Mouse (Mus musculus): ENCODE data around the gene Gemin5. TPM values are rescaled to one million over a fixed set of nuclear protein-coding genes. Genes with fewer than 3 reads are reported as not detected.

Gene Gemin5
- total RNA-seq, 2 experiments from 2014 or later = 18.8 to 27.5 TPM

- ATAC-seq (replicated peaks; ENCODE audit: poor library complexity) = peak; percentile 65; the same call in 1 of the 2 replicates
Observed at GRCm38 (mm10) chr11:58120655-58121054, 47.7 kb downstream of the Gemin5 start.

DNA sequence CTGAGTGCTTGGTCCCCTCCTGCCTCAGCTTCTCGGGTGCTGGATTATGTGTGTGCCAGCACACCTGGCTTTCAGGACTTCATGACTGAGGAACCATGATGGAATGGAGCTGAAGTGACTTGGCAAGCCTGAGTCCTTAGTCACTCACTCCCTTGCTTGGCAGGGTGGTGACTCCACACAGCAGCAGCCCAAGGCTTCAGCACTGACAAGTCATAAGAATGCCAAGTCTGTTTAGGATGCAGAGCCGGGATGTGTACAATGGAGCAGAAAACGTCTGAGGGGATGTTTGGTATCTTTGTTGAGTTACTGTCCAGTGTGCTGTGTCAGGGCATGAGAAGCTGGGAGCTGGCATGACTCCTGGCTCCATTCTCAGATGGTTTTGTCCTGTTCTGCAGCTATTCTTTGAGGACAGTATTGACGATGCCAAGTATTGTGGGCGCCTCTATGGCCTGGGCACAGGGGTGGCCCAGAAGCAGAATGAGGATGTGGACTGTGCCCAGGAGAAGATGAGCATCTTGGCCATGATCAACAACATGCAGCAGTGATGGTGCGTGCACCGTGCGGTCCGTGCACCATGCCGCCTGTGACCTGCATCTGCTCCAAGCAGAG lies 51.2 kb downstream of the Gemin5 start:
- ATAC-seq (replicated peaks; ENCODE audit: poor library complexity) = no peak

DNA sequence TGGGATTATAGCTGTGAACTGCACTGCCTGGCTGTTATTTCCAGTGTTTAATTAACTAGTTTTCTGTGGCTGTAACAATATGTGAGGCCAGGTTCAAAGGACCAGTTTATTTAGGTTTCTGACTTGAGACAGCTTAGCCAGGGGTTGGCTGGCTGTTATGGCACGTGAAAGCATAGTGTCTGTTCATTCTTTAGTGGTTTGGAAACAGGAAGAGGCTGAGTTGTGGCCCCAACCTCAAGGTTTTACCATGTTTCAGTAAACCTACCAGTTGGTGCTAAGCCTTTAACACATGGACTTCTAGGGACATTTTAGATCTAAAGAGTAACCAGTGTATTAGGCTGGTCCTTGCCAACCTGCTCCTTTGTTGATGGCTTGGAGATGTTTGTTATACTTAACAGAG lies 51.8 kb downstream of the Gemin5 start:
- peak; percentile 69 for ATAC-seq (replicated peaks; ENCODE audit: poor library complexity)

DNA sequence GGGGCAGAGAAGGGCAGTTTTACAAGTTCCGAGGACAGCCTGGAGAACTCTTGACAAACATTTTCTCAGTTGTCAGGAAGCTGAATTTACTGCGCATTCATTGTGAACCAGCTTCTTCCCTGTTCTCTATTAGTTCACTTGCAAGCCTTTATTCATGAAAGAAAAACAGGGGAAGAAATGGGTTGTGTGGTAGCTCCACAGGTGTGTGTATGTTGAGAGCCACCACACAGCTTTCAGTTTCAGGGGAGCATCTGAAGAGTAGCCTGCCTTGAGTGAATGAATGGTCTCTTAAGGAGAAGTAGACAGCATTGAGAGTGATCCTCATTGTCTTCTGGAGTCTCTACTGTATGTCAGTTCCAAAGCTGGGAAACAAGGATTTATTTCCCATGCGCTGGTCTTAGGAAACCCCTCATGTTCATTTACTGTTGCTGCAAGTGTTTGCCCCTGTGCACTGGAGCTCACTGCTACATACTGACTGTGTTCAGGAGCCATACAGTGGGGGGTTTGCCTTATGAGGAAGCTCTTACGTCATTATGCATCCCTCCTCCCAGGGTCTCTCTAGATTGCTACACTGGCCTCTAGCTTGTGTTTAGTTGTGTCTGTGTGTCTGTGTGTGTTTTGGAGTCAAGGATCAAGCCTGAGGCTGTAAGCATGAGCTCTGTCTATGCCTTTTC lies 60.5 kb downstream of the Gemin5 start:
- no peak for ATAC-seq (replicated peaks; ENCODE audit: poor library complexity)

- ATAC-seq (replicated peaks; ENCODE audit: poor library complexity) = no peak
Observed at GRCm38 (mm10) chr11:58107009-58107408, 61.3 kb downstream of the Gemin5 start.

DNA sequence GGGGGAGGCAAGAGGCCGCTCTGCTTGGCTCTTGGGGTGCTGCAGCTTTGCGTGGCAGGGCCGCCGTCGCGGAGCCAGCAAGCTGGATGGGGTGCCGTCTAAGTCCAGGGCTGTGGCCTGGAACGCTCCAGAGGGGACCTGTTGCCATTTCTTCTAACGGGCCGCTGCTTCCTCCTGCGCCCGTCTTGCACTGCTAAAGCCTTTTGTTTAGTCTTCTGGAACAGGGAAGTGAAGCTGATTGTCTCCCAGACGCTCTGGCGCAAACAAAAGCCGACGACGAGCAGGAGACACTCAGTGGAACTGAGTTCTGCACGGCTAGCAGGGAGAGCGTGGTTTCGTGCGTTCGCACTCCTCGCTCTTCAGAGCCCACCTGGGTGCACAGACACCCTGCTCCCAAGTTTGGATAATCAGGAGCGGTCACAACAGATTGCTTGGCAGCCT lies 64.0 kb downstream of the Gemin5 start:
- peak; percentile 49 for ATAC-seq (replicated peaks; ENCODE audit: poor library complexity)

DNA sequence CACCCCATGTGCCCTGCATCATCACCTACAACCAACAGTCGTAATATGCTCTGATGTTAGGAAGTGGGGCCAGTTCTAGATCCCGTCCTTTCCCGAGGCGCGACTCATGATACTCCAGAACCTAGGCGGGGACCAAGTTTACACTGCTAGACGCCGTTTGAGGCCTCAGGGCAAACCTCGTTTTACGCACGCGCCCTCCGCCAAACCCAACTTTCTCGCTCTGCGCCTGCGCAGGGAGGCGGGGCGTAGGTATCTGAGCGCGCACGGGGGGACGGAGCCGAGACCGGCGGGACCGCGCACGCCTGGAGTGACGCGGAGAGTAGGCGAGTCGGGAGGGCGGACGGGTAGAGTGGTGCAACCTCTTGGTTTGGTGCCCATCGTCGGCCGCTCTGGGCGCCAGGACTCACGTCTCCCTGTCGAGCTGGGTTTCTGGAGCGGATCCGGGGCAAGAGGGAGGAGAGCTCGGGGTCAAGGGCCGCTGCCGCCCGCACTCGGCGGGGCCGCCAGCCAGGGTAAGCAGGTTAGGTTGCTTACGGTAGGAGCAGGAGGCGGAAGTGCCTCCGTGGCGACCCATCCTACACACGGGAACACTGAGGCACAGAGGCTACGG lies 64.5 kb downstream of the Gemin5 start, which contains the start of gene Cnot8:
Gene Cnot8 (plus strand): TSS at position 457 of the 610 bp plus-strand sequence.
- peak; percentile 88 for ATAC-seq (replicated peaks; ENCODE audit: poor library complexity)

DNA sequence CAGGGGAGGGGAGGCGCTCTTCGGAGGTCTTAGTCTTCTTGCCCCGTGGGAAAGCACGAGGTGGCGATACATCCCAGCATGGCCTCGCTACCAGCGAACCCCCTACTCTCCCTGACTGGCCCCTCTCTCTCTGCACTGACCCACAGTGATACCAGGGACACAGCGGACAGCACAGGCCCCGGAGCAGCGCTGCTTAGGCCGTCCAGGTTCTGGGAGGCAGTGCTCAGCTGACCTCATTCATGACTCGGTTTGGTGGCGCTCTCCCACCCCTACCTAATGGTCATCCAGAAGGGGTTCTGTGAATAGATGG lies 65.0 kb downstream of the Gemin5 start:
- no peak for ATAC-seq (replicated peaks; ENCODE audit: poor library complexity)

GRCm38 (mm10) chr11:58102581-58103343 lies 65.6 kb downstream of the Gemin5 start:
- no peak for ATAC-seq (replicated peaks; ENCODE audit: poor library complexity)

DNA sequence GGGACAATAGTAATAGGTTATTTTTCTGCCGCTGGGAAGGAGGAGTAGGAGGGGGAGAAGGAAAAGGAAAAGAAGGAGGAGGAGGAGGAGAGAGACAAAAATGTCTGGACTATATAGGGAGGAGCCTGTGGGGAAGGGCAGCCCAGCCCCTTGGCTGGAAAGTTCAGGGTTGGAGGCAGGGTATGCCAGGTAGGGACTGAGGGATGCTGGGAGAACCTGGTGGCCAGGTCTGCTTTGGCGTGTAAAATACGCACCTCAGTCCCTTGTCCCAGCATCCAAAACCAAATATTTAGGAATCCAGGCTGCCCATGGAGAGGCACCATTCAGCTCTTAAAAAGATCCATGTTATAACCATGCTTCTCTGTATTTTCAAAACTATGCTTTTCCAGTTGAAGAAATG lies 66.2 kb downstream of the Gemin5 start:
- no peak for ATAC-seq (replicated peaks; ENCODE audit: poor library complexity)

DNA sequence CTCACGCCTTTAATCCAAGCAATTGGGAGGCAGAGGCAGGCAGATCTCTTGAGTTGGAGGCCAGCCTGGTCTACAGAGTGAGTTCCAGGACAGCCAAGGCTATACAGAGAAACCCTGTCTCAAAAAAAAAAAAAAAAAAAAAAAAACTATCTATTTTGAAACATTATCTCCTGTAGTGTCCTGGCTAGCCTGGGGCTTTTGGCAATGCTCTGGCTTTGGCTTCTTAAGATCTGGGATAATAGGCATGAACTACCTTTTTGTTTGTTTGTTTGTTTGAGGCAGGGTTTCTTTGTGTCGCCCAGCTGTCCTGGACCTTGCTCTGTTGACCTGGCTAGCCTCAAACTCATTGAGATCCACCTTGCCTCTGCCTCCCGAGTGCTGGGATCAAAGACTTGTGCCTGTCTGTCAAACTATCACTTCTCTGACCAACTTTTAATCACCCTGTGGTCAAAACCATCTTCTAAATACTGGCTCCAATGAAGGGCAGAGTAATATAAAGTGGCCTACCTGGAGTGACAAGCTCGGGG lies 67.1 kb downstream of the Gemin5 start:
- no peak for ATAC-seq (replicated peaks; ENCODE audit: poor library complexity)

DNA sequence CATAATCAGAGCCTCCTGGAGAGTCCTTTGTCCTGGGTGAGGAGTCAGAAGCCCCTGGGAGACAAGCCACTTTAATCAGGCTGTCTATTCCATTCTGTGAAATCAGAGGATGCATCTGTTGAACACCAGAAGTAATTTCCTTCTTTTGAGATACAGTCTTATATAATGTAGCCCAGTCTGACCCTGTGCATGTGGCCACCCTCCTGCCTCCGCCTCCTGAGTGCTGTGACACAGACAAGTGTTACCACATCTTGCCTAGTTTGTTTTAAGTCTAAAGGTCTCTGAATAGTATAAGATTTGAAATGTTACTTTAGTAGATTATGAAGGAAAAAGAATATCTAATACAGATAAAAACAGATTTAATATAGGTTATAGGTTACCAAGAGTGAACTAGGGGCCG lies 68.3 kb downstream of the Gemin5 start:
- no peak for ATAC-seq (replicated peaks; ENCODE audit: poor library complexity)

GRCm38 (mm10) chr11:58098366-58098720 lies 70.0 kb downstream of the Gemin5 start:
- ATAC-seq (replicated peaks; ENCODE audit: poor library complexity) = peak; percentile 31; the same call in 1 of the 2 replicates

DNA sequence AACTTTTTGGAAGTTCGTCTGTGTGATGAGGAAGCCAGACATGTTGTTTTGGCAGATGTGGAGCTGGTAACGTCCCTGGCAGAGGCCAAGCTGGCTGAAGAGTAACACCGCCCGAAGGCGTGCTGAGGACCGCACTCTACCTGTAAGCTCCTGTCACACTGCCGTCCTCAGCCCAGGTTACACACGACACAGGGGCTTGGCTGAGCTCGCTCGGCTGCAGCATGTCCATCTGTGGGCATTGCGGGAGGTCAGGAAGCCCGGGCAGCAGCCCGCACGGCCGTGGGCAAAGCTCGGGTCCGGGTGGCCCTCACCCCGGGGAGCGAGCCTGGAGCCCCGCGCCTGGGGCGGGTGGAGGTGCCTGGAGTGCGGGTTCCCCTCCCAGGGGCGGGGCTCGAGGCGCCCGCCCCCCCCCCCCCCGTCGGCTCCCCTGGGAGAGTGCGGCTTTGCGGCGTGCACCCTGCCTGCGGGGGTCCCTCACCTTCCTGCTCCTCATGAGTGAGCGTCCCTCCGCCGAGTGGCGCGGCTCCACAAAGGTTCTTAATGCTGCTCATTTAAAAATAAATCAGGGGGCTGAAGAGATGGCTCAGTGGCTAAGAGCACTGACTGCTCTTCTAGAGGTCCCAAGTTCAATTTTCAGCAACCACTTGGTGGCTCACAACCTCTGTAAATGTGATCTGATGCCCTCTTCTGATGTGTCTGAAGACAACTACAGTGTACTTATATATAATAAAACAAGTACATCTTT lies 70.5 kb downstream of the Gemin5 start:
- peak; percentile 44 for ATAC-seq (replicated peaks; ENCODE audit: poor library complexity)

GRCm38 (mm10) chr11:58096821-58097620 lies 71.3 kb downstream of the Gemin5 start:
- no peak for ATAC-seq (replicated peaks; ENCODE audit: poor library complexity)

DNA sequence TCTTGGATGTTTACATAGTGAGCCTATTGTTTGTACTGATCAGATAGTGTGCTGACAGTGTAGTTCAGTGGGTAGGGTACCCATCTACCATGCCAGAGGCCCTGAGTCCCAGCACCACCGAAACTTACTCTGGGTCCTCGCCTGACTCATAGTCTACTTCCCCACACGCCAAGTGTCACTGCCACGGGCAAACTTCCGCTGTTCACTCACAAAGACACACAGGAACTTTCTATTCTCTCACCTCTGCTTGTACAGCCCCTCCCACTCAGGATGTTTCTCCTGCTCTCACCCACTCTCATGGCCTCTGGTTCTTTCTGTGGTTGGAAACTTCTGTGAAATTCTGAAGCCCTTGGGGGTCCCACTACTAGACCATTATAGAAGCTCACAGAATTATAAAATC lies 72.2 kb downstream of the Gemin5 start:
- peak; percentile 38 for ATAC-seq (replicated peaks; ENCODE audit: poor library complexity)

GRCm38 (mm10) chr11:58095561-58095960 lies 72.8 kb downstream of the Gemin5 start:
- ATAC-seq (replicated peaks; ENCODE audit: poor library complexity) = no peak

- ATAC-seq (replicated peaks; ENCODE audit: poor library complexity) = no peak
Observed at GRCm38 (mm10) chr11:58094766-58095165, 73.6 kb downstream of the Gemin5 start.

DNA sequence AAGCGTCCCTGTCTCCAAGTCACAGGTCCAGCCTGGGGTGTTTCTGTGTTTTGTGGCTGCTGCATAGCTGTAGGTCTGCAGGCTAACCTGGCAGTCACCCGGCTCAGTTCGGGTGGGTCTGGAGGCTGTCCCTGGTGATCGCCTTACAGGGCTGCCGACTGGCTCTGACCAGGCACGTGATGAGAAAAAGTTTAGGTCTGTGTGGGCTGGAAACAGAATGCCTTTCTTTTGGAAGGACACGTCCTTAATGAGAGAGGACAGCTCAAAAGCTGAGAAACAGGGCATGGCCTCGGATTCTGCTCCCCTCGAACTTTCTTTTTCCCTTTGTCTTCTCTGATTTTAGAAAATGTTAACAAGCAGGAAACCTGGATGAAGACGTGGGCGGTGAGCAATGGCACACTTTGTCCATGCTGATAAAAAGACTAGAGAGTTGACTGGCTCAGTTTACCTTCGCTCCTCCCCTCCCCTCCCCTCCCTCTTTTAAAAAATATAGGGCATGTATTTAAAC lies 75.3 kb downstream of the Gemin5 start, which contains the start of gene Gm12248:
Gene Gm12248 (minus strand): TSS at position 114 of the 508 bp plus-strand sequence.
- peak; percentile 63 for ATAC-seq (replicated peaks; ENCODE audit: poor library complexity)
